In genomic region chr1:133419178-133419834, GRCm38 (mm10) we compare ENCODE assay signal across 20 mouse cellular contexts. TPM values are rescaled to one million over a fixed set of nuclear protein-coding genes. Genes with fewer than 3 reads are reported as not detected.
A peak's percentile ranks its signal among the peaks of the same experiment; 100 is the strongest.
DNase-seq lines count a peak whose midpoint lies in the region; ATAC-seq and TF ChIP-seq lines count a peak whose summit lies in the region.
"Had no signal": no experiment of that assay in that cellular context is flagged by ENCODE, and none has a peak within 500 bp of the region (broad histone marks: within the 10 kb centered on the region; RNA-seq: fewer than 3 reads in every experiment).

No protein-coding gene starts in this region.

- peak overlapping the region; percentile 11; the same call in 1 of the 2 replicates for H3K9ac ChIP-seq in heart, embryonic 16.5 days (ENCODE audit: low read length)
- H3K9ac ChIP-seq in kidney, postnatal 0 days (ENCODE audit: low read depth, low read length), result peak overlapping the region; percentile 46; the same call in 1 of the 2 replicates
- H3K9ac ChIP-seq in neural tube, embryonic 15.5 days (replicated peaks), result no peak overlapping the region
- H3K9ac ChIP-seq in stomach, postnatal 0 days (ENCODE audit: low read length), result peak overlapping the region; percentile 58; the same call in 1 of the 2 replicates
- H3K9ac ChIP-seq: embryonic facial prominence, embryonic 15.5 days; liver, embryonic 12.5 days had no signal

- H3K4me2 ChIP-seq in heart, embryonic 16.5 days (ENCODE audit: low read depth, low read length), result no peak overlapping the region
- 0 out of 2 replicates have a peak overlapping the region, but pooled peaks have one; percentile 56 for H3K4me2 ChIP-seq in kidney, postnatal 0 days (ENCODE audit: low read length)
- H3K4me2 ChIP-seq in neural tube, embryonic 15.5 days, result no peak overlapping the region
- no peak overlapping the region for H3K4me2 ChIP-seq in stomach, postnatal 0 days (replicated peaks; ENCODE audit: low read depth)

- peaks cover 36% of the 10 kb centered on the region for H3K4me1 ChIP-seq in heart, embryonic 16.5 days (ENCODE audit: control insufficient read depth, insufficient read depth, low read length)
- H3K4me1 ChIP-seq in kidney, postnatal 0 days (replicated peaks; ENCODE audit: insufficient read depth, low read length), result peaks cover 44% of the 10 kb centered on the region
- peaks cover 51% of the 10 kb centered on the region for H3K4me1 ChIP-seq in neural tube, embryonic 15.5 days
- peaks cover 11% of the 10 kb centered on the region for H3K4me1 ChIP-seq in stomach, postnatal 0 days (replicated peaks; ENCODE audit: control insufficient read depth, insufficient read depth)

- H3K9me3 ChIP-seq in heart, embryonic 16.5 days (replicated peaks; ENCODE audit: control insufficient read depth, low read length), result no peaks in the 10 kb centered on the region
- H3K9me3 ChIP-seq in kidney, postnatal 0 days (replicated peaks; ENCODE audit: low read length), result no peaks in the 10 kb centered on the region
- H3K9me3 ChIP-seq in neural tube, embryonic 15.5 days (replicated peaks), result no peaks in the 10 kb centered on the region
- no peaks in the 10 kb centered on the region for H3K9me3 ChIP-seq in stomach, postnatal 0 days (ENCODE audit: control insufficient read depth, low read length)
- H3K9me3 ChIP-seq: embryonic facial prominence, embryonic 15.5 days; forebrain, embryonic 12.5 days; limb, embryonic 10.5 days; liver, embryonic 12.5 days had no signal

- no peaks in the 10 kb centered on the region for H3K27me3 ChIP-seq in heart, embryonic 16.5 days (ENCODE audit: control insufficient read depth, insufficient read depth, low read length)
- no peaks in the 10 kb centered on the region for H3K27me3 ChIP-seq in kidney, postnatal 0 days (ENCODE audit: insufficient read depth, low read length)
- no peaks in the 10 kb centered on the region for H3K27me3 ChIP-seq in neural tube, embryonic 15.5 days (replicated peaks)
- no peaks in the 10 kb centered on the region for H3K27me3 ChIP-seq in stomach, postnatal 0 days (ENCODE audit: control insufficient read depth, insufficient read depth, low read length)
- H3K27me3 ChIP-seq: embryonic facial prominence, embryonic 15.5 days had no signal

- ATAC-seq in heart, embryonic 16.5 days (replicated peaks; ENCODE audit: extremely low read depth, insufficient read depth, low FRiP score), result no peak
- ATAC-seq in kidney, postnatal 0 days (replicated peaks; ENCODE audit: low FRiP score, low read depth), result no peak
- no peak for ATAC-seq in neural tube, embryonic 15.5 days (ENCODE audit: low FRiP score)
- ATAC-seq in stomach, postnatal 0 days (ENCODE audit: low FRiP score, low TSS enrichment), result no peak
- ATAC-seq: CD4-positive, CD25-positive, alpha-beta regulatory T cell, adult 4 months; liver, embryonic 12.5 days had no signal

- TF ChIP-seq EP300 in stomach, postnatal 0 days (optimal IDR thresholded peaks at IDR 0.05), result no peak

- H3K27ac ChIP-seq in heart, embryonic 16.5 days (ENCODE audit: low read length), result peak overlapping the region; percentile 59
- H3K27ac ChIP-seq in kidney, postnatal 0 days, result peak overlapping the region; percentile 86
- H3K27ac ChIP-seq in neural tube, embryonic 15.5 days (replicated peaks), result no peak overlapping the region
- peak overlapping the region; percentile 70 for H3K27ac ChIP-seq in stomach, postnatal 0 days (replicated peaks)
- H3K27ac ChIP-seq: embryonic facial prominence, embryonic 15.5 days; forebrain, embryonic 12.5 days; liver, embryonic 12.5 days had no signal

- H3K4me3 ChIP-seq in heart, embryonic 16.5 days (ENCODE audit: low read length), result no peak overlapping the region
- H3K4me3 ChIP-seq in kidney, postnatal 0 days (replicated peaks; ENCODE audit: low read depth, low read length), result no peak overlapping the region
- H3K4me3 ChIP-seq in neural tube, embryonic 15.5 days (replicated peaks), result no peak overlapping the region
- H3K4me3 ChIP-seq in stomach, postnatal 0 days (ENCODE audit: low read depth, low read length), result no peak overlapping the region
- H3K4me3 ChIP-seq: forebrain, embryonic 12.5 days had no signal

- DNase-seq in heart, adult 9 months (ENCODE audit: low spot score in 2 of 2), result no peak
- DNase-seq in kidney, postnatal 0 days (ENCODE audit: low spot score), result no peak
- no peak for DNase-seq in kidney, postnatal 25 days
- DNase-seq in neural tube, embryonic 10.5 days (ENCODE audit: extremely low spot score, low spot score), result peak; percentile 12
- DNase-seq in stomach, postnatal 0 days (ENCODE audit: low spot score), result no peak
- no peak for DNase-seq in layer of hippocampus, adult 8-10 months (ENCODE audit: low spot score in 2 of 2)
- DNase-seq: adrenal gland, postnatal 10 days; cerebellum, adult 8-10 months; lung, postnatal 4 days; thymus, postnatal 25 days had no signal

- no peaks in the 10 kb centered on the region for H3K36me3 ChIP-seq in heart, embryonic 16.5 days (ENCODE audit: control insufficient read depth, insufficient read depth)
- no peaks in the 10 kb centered on the region for H3K36me3 ChIP-seq in kidney, postnatal 0 days (ENCODE audit: insufficient read depth, low read length)
- no peaks in the 10 kb centered on the region for H3K36me3 ChIP-seq in neural tube, embryonic 15.5 days
- H3K36me3 ChIP-seq in stomach, postnatal 0 days (ENCODE audit: control insufficient read depth, insufficient read depth, low read length), result no peaks in the 10 kb centered on the region
- H3K36me3 ChIP-seq: embryonic facial prominence, embryonic 15.5 days; forebrain, embryonic 12.5 days; limb, embryonic 10.5 days; liver, embryonic 12.5 days had no signal

- TF ChIP-seq CTCF in kidney, postnatal 0 days (IDR thresholded peaks at IDR 0.05; ENCODE audit: low read depth), result no peak
- TF ChIP-seq CTCF in stomach, postnatal 0 days (IDR thresholded peaks at IDR 0.05; ENCODE audit: low read depth), result no peak

- WGBS in heart, embryonic 16.5 days, result 89% methylated on average over 3 of the region's 3 CpGs
- WGBS in kidney, postnatal 0 days, result 87% methylated on average over 3 of the region's 3 CpGs
- 79% methylated on average over 3 of the region's 3 CpGs for WGBS in neural tube, embryonic 15.5 days
- WGBS in stomach, postnatal 0 days, result 69% methylated on average over 3 of the region's 3 CpGs

RNA-seq across cellular contexts. Expression of gene Sox13, which starts 4.9 kb away (rescaled TPM):
- 4.3 and 5.8 TPM in 2 replicates for polyA plus RNA-seq in heart, embryonic 16.5 days (2015; fragmentation: Nextera tagmentation; extraction: Ambion mirVana)
- polyA plus RNA-seq in kidney, postnatal 0 days (2015; fragmentation: Nextera tagmentation; extraction: Ambion mirVana), result 12.0 and 13.7 TPM in 2 replicates
- polyA plus RNA-seq in neural tube, embryonic 15.5 days (2015; fragmentation: Nextera tagmentation; extraction: Ambion mirVana), result 4.0 and 6.7 TPM in 2 replicates
- polyA plus RNA-seq in stomach, postnatal 0 days (2015; fragmentation: Nextera tagmentation; extraction: Ambion mirVana), result 3.7 and 5.0 TPM in 2 replicates
- 10 to 100 TPM in 1 of 4 experiments, 1 to 10 TPM in 3; 9.3 to 13.7 (median 9.4) TPM for total RNA-seq in layer of hippocampus, adult 8-10 months (2022)
- total RNA-seq: MEL; monocyte, adult 5-6 weeks had no signal
- polyA plus RNA-seq: CD4-positive, CD25-positive, alpha-beta regulatory T cell, adult 4 months had no signal

RNA-seq across cellular contexts. Expression of gene Etnk2, which starts 55.9 kb away (rescaled TPM):
- 1.7 and 2.1 TPM in 2 replicates for polyA plus RNA-seq in heart, embryonic 16.5 days (2015; fragmentation: Nextera tagmentation; extraction: Ambion mirVana)
- 4.4 and 5.1 TPM in 2 replicates for polyA plus RNA-seq in kidney, postnatal 0 days (2015; fragmentation: Nextera tagmentation; extraction: Ambion mirVana)
- 21.3 and 22.8 TPM in 2 replicates for polyA plus RNA-seq in neural tube, embryonic 15.5 days (2015; fragmentation: Nextera tagmentation; extraction: Ambion mirVana)
- 2.8 and 4.2 TPM in 2 replicates for polyA plus RNA-seq in stomach, postnatal 0 days (2015; fragmentation: Nextera tagmentation; extraction: Ambion mirVana)
- total RNA-seq in layer of hippocampus, adult 8-10 months (2022), result 1 to 10 TPM; 2.0 to 3.3 (median 2.5) TPM
- total RNA-seq: monocyte, adult 5-6 weeks; neutrophil, adult 5-6 weeks had no signal
- polyA plus RNA-seq: CD4-positive, CD25-positive, alpha-beta regulatory T cell, adult 4 months had no signal
